Mouse (Mus musculus): ENCODE measurements around the gene Mxi1. TPM values are rescaled to one million over a fixed set of nuclear protein-coding genes. Genes with fewer than 3 reads are reported as not detected.

Gene Mxi1
- total RNA-seq (2021): 10 to 100 TPM; 57.0 to 57.9 TPM

DNA sequence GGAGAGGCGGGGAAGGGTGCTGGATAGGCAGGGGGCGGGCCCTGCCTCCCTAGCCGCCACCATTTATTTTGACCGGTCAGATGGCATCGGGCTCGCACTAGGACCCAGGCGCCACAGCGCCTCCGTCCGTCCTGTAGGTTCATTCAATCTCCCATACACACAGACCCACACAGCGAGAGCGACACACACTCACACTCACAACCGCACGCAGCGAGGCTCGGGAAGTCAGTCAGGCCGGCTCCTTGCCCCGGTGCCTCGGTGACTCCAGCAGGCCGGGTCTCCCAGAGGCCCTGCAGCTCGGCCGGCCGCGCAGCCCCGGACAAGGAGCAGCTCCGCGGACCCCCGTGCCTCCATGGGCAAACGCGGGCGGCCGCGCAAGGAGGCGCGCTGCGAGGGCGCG, at the start of gene Mxi1:
TSS of gene Mxi1 (plus strand) at position 171 of the 400 bp plus-strand sequence.
- peak; percentile 70 to 84 for DNase-seq (ENCODE audit: extremely low spot score in 1 of 2, low spot score in 2 of 2)
- intact Hi-C loops (cut with DNase I): loop anchor here (5.0 kb wide), 1 partner anchor 42 kb away; no protein-coding TSS in a partner anchor

DNA sequence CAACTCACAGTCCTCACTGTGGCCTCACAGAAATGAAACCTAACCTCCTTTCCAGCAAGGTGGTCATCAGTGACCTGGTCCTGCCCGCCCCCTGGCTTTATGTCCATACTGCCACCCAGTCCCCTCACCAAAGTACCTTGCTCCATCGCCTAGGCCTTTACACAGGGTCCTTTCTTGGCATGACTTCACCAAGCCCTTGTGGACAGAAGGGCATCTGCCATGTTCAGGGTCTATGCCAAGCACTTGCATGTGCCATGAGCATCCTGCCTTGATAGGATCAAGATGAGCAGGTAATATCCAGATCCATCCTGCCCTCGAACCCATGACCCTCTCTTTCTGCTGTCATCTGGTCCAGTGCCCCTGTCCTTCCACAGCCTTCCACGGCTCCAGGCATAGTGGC, 49.5 kb upstream of the Mxi1 start:
- peak in 1 of 2 experiments; percentile 14 for DNase-seq (ENCODE audit: extremely low spot score in 1 of 2, low spot score in 2 of 2)
- intact Hi-C loops (cut with DNase I): no loop called here

GRCm38 (mm10) chr19:53262061-53262460, 48.3 kb upstream of the Mxi1 start:
- peak in 1 of 2 experiments; percentile 6 for DNase-seq (ENCODE audit: extremely low spot score in 1 of 2, low spot score in 2 of 2)

DNA sequence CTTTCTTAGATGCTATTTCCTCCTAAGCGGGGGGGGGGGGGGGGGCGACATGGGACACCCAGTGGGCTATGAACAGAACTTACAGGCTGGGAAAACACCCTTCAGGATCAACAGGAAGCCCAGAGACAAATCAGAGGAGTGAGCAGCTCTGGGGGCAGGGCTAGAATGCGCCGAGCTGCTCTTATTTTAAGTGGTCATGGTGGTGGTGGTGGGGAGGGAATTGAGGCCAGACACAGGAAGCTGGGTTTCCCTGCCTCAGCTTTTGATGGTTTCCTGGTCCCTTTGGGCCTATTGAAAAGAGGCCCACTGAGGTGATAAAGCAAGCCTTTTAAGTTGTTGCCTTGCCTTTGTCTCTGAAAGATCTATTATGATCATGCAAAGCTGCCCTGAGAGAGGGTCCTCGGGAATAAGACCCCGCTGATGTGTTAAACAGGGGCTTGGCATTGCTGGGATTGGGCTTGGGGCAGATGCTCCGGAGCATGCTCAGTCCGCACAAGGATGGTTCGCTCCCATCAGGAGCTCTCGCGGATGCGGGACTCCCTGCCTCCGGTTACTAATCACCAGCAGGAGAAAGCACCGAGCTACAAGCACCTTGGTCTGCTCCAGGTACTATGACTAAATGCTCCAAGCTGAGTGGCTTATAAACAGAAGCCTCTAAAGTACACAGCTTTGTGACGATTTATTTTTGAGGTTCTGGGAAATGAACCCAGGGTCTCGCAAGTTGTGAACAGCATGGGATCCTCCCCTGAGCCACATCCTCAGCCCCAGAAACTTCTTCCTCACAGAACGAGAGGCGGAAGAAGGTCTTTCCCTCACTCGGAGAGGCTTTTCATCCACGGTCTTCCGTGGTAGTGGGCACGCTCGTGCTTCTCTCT, 46.2 kb upstream of the Mxi1 start:
- intact Hi-C loops (cut with DNase I): no loop called here
- DNase-seq (ENCODE audit: extremely low spot score in 1 of 2, low spot score in 2 of 2): peak in 1 of 2 experiments; percentile 48

More at GRCm38 (mm10) chr19:53262061-53262460, 48.3 kb upstream of the Mxi1 start:
- intact Hi-C loops (cut with DNase I): no loop called here

GRCm38 (mm10) chr19:53264821-53265727, 45.2 kb upstream of the Mxi1 start:
- intact Hi-C loops (cut with DNase I): no loop called here
- DNase-seq (ENCODE audit: extremely low spot score in 1 of 2, low spot score in 2 of 2): peak in 1 of 2 experiments; percentile 57

DNA sequence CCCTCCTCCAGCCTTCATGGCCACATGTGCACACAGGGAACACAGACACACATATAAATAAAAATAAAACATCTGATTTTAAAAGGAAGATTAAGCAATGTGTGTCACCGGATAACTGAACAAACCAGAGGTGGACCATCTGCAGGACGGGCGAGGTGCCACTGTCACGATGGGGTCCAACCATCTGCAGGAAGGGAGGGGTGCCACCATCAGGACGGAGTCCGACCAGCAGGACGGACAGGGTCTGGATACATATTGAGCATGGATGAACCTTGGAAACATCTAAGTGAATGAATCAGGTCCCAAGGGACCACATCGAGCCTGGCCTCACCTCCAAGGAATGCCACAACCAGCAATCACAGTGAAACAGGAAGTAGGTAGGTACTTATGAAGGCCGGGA, 43.0 kb upstream of the Mxi1 start:
- no peak for DNase-seq (ENCODE audit: extremely low spot score in 1 of 2, low spot score in 2 of 2)
- intact Hi-C loops (cut with DNase I): no loop called here

DNA sequence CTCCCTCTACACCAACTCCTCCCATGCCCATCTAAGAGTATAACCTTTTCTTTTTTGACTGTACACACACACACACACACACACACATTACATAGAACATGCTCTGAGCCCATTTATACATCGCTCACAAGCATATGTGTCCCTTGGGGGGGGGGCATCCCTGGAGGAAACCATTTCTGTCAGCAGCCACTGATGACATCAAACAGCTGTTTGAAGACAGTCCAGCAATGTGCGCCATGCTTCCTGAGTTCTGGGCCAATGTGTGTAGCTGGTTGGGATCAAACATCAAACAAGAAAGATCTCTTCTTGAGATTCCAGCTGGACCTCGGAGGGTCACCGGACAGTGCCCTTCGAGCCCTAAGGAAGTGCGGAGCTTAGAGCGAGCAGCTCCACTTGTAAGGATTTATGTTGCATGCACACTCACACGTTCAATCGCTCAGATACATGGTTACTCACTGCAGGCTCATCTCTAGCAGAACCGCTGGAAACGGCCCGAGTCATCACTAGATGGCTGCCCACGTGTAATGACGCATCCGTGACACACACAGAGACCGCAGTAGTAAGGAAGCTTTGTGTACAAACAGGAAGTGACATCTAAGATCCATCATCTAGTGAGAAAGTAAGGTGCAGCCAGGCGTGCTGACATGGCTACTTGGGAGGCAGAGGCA, 37.1 kb upstream of the Mxi1 start:
- intact Hi-C loops (cut with DNase I): no loop called here

GRCm38 (mm10) chr19:53273781-53274428, 36.4 kb upstream of the Mxi1 start:
- intact Hi-C loops (cut with DNase I): no loop called here
- peak in 1 of 2 experiments; percentile 46 for DNase-seq (ENCODE audit: extremely low spot score in 1 of 2, low spot score in 2 of 2)

More for the DNA sequence above, 37.1 kb upstream of the Mxi1 start:
- DNase-seq (ENCODE audit: extremely low spot score in 1 of 2, low spot score in 2 of 2): peak in 1 of 2 experiments; percentile 70

DNA sequence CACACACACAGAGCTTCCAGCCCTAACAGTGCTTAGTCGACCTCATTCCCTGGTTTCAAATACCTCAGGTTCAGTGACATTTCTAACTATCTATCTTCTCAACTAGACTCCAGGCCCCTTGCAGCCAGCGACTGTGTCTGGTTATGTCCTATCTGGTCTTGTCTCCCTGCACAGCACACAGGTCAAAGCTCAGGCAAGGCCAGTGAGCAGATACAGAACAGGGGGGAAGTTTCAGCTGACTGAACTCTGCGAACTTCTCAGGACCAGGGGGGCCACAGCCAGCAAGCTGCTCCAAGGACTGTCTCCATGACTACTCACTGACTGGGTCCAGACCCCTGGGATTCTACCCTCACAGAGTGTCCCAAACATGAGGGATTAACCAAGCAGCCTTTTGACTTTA, 35.1 kb upstream of the Mxi1 start:
- DNase-seq (ENCODE audit: extremely low spot score in 1 of 2, low spot score in 2 of 2): no peak
- intact Hi-C loops (cut with DNase I): no loop called here

- DNase-seq (ENCODE audit: extremely low spot score in 1 of 2, low spot score in 2 of 2): no peak
- intact Hi-C loops (cut with DNase I): no loop called here
Measured at GRCm38 (mm10) chr19:53276902-53277707, 33.2 kb upstream of the Mxi1 start.

DNA sequence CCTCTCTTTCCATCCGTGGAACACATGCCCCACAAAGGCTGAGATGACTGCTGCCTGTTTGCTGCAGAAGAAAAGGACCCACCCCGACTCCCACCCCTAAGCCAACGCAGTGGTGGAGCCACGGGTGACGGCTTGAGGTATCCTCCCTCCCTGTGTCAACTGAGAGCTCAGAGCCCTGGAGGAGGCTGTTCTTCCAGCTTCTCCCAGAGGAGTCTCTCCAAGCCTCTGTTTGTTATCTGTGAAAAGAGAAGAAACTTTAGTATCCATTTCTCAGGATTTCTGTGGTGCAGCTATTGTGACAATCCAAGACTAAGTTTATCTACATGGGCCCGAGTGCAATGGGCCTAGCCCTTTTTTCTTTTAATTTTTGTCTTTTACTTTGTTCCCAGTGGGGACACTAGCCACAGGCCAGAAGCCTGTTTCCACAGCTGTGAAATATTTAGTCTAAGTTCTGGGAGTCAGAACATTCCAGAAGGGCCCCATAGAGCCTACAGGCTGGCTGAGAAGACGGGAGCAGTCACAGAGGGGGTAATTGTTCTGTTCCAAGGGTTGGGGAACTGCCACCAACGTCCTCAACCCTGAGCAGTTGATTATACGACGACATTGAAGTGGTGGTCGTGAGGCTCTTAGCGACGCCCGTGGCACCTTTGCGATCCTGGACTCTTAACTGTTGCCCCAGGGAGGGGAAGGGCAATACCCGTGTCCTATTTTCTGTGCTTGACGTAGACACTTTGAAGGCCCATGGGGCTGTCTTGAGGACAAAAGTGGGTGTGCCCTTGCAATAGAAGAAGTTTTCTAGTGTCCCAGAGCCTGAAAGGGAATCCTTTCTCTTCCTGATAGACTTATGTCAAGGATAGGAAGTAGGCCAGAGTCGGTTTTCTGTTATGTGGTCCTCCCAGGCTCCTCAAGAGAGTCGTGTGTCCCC, 31.6 kb upstream of the Mxi1 start:
- peak in 1 of 2 experiments; percentile 52 for DNase-seq (ENCODE audit: extremely low spot score in 1 of 2, low spot score in 2 of 2)
- intact Hi-C loops (cut with DNase I): no loop called here

DNA sequence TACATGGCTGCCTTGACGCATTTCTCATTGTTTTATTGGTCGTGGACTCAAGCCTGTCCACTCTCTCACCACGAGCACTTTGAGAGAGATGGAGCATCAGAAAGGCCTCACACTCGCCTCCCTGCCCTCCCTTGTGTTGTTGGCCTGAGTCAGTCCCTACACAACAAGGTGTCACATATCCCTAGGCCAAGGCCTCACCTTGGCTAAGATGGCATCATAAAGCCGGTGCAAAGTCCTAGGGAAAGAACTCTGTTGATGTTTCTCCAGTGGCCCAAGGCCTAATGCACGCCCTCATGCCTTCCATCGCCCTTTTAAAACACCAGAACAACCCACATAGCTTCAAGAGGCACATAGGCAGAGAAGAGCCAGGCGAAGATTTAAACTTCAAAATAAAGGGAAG, 30.1 kb upstream of the Mxi1 start:
- peak in 1 of 2 experiments; percentile 4 for DNase-seq (ENCODE audit: extremely low spot score in 1 of 2, low spot score in 2 of 2)
- intact Hi-C loops (cut with DNase I): loop anchor here (2.0 kb wide), 1 partner anchor 17 kb away; no protein-coding TSS in a partner anchor

DNA sequence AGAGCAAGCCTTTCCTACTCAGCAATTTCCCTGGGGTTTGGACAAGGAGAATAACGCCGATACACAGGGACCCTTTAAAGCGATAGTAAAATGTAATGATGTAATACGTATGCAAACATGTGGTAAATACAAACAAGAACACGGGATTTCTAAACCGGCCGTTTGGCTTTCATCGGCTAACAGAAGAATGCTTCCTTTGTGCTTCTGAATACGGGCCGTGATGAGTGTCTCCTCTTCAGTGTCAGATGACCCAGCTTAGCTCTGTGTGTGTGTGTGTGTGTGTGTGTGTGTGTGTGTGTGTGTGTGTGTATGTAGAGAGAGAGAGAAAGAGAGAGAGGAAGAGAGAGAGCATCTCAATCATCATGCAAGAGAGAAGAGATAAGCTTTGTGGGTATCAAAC, 27.7 kb upstream of the Mxi1 start:
- no peak for DNase-seq (ENCODE audit: extremely low spot score in 1 of 2, low spot score in 2 of 2)
- intact Hi-C loops (cut with DNase I): no loop called here

GRCm38 (mm10) chr19:53283742-53284141, 26.6 kb upstream of the Mxi1 start:
- intact Hi-C loops (cut with DNase I): no loop called here
- no peak for DNase-seq (ENCODE audit: extremely low spot score in 1 of 2, low spot score in 2 of 2)

- intact Hi-C loops (cut with DNase I): no loop called here
- peak in 1 of 2 experiments; percentile 72 for DNase-seq (ENCODE audit: extremely low spot score in 1 of 2, low spot score in 2 of 2)
Measured at GRCm38 (mm10) chr19:53284268-53285208, 25.8 kb upstream of the Mxi1 start.
